Mouse (Mus musculus): ENCODE data around the gene Ppwd1. TPM values are rescaled to one million over a fixed set of nuclear protein-coding genes. Genes with fewer than 3 reads are reported as not detected.
"Not testable (repeated sequence)": the region's sequence is repeated elsewhere in the genome, so short reads cannot be mapped to it uniquely, and the experiment has no call there.

The Ppwd1 gene
- total RNA-seq (2021) = 10 to 100 TPM; 13.1 to 13.3 TPM
- long read RNA-seq, experiment 1, partial matches to known transcripts = 0 of 4 reads
- long read RNA-seq, experiment 1, other reads (novel, unspliced or antisense) = 2 of 4 reads
- long read RNA-seq, experiment 2, transcript Ppwd1-201 (11 exons, 2,342 nt) = major isoform, 14 of 20 reads
- long read RNA-seq, experiment 2, partial matches to known transcripts = 2 of 20 reads
- long read RNA-seq, experiment 2, other reads (novel, unspliced or antisense) = 4 of 20 reads

- DNase-seq (ENCODE audit: low spot score in 2 of 2) = peak; percentile 96
These were observed at the start of gene Ppwd1, which contains the start of gene Cenpk for GRCm38 (mm10) chr13:104228384-104229066. Ppwd1 (minus strand) TSS chr13:104228843. Cenpk (plus strand) TSS chr13:104228611.

DNA sequence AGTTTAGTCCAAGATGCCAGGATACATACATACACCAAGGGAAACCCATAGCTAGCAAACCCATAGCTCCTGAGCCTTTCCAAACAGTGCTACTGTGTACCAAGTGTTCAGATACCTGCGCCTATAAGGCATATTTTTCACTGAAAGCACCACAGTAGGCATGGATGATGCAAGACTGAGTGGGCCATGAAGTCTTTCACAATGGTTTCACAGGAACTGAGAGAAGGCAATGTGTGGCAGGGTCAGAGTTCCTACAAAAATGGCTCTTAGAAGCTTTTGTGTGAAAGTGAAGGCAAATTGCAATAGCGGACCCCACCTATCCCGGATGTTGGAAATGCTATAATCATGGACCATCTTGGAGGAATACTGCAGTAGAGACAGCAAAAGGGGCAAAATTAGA, 30.4 kb upstream of the Ppwd1 start:
- DNase-seq (ENCODE audit: low spot score in 2 of 2) = no peak

- DNase-seq (ENCODE audit: low spot score in 2 of 2) = no peak
These were observed 538 bp upstream of the Ppwd1 start for GRCm38 (mm10) chr13:104229181-104229580.

DNA sequence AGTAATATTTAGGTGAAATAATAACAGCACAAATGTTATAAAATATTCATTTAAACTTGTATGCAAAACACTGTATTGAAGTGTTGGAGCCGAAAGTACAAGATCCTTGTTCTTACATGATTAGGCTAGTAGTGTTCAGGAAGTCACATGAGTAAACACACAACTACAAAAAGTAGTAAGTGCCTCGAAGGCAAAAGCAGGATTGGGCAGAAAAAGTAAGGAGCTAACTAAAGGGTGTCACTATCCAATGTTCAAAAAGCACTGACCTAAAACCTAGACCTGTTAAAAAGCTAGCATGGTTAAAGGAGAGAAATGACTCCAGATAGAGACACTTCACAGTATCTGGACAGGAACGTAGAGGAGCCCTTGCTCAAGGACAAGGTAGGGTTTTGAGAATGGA, 1.2 kb downstream of the Ppwd1 start:
- DNase-seq (ENCODE audit: low spot score in 2 of 2) = no peak

DNA sequence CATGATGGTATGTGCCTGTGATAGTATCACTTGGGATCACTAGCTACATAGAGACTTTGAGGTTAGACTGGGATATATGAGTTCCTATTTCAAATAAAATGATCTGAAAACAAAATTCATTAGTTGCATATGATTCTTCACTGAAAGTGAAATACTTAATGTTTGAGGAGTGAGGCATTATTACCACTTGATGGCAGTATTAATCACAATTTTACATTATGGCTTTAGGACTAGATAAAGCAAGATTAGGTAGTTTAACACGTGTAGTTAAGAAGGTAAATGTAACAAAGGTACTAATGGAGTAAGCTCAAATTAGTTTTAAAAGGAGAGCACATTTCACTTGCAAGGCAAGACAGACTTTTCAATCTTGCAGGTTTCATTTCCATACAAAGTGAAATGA, 24.3 kb downstream of the Ppwd1 start:
- DNase-seq (ENCODE audit: low spot score in 2 of 2) = no peak

- DNase-seq (ENCODE audit: low spot score in 2 of 2) = not testable (repeated sequence)
These were observed 32.8 kb downstream of the Ppwd1 start for GRCm38 (mm10) chr13:104195891-104196290.

DNA sequence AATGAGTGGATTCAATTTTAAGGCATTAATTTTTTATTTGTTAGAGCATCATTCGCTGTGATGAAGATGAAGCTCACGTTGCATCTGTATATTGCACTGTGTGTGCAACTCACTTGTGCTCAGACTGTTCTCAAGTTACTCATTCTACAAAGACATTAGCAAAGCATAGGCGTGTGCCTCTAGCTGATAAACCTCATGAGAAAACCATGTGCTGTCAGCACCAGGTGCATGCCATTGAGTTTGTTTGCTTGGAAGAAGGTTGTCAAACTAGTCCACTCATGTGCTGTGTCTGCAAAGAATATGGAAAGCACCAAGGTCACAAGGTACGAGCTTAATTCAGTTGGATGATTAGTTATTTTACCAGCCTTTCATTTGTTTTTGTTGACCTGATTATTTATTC, 41.3 kb downstream of the Ppwd1 start:
- DNase-seq (ENCODE audit: low spot score in 2 of 2) = no peak

GRCm38 (mm10) chr13:104179176-104179888, 49.3 kb downstream of the Ppwd1 start:
- DNase-seq (ENCODE audit: low spot score in 2 of 2) = no peak

- DNase-seq (ENCODE audit: low spot score in 2 of 2) = peak; percentile 90 to 92
These were observed 50.0 kb downstream of the Ppwd1 start, which contains the start of gene Trim23 for GRCm38 (mm10) chr13:104178650-104179121. Trim23 (plus strand) TSS chr13:104178797.

- DNase-seq (ENCODE audit: low spot score in 2 of 2) = peak; percentile 73 to 76
These were observed 50.6 kb downstream of the Ppwd1 start, which contains the start of gene Trappc13 for GRCm38 (mm10) chr13:104177796-104178649. Trappc13 (minus strand) TSS chr13:104178469.

DNA sequence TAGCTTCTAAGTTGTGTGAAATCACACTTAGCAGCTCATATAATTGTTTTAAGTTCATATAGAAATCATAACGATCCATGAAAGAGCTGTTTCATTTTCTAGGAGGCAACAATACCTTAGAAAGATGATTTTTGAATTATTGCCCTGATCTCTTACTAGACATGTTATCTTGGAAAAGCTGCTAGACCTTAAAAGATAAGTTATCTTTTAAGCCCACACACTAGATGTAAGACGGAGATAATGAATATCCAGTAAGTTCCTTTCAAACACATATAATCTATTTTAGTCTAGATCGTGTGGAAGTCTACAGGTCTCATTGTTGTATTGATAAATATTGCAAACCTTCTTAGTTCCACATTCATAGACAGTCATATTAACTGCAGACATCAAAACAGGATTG, 51.8 kb downstream of the Ppwd1 start:
- no peak for DNase-seq (ENCODE audit: low spot score in 2 of 2)

- no peak for DNase-seq (ENCODE audit: low spot score in 2 of 2)
These were observed 56.1 kb downstream of the Ppwd1 start for GRCm38 (mm10) chr13:104172498-104172897.

DNA sequence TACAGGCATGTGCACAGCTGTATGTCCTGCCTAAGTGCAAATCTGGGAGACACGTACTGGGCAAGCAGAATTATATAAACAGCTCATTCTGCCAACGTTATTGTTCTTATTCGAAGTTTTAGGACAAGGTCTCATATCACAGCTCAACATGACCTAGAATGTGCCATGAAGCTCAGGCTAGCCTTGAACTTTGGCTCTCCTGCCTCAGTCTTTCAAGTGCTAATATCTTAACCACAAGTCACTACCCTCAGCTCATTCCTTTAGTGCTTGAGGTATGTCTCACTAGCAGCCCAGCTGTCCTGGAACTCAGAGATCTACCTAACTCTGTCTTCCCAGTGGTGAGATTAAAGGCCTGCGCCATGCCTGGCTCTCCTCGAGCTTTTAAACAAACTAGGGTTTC, 56.9 kb downstream of the Ppwd1 start:
- no peak for DNase-seq (ENCODE audit: low spot score in 2 of 2)

DNA sequence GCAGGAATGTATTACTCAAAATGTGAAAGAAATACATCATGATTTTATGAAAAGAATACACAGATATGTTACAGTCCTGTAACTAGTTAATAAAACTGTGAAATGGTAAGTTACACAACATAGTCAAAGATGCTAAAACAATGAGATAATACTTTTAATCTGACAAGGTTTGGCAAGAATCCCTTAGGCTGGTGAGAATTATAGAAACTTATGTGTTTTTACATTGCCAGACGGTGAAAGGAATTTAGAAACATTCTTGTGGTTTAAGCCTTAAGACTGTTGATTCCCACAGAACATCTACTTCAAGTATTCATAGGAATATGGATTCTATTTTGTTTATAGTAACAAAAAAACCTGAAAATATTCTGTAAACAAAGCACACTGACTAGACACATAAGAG, 73.0 kb downstream of the Ppwd1 start:
- DNase-seq (ENCODE audit: low spot score in 2 of 2) = no peak

Other genes starting within 250 kb of the Ppwd1 start
- gene Nln, start 119.2 kb downstream of the Ppwd1 start, total RNA-seq (2021) = 10 to 100 TPM; 15.2 to 16.5 TPM
- gene Sgtb, start 119.1 kb downstream of the Ppwd1 start, total RNA-seq (2021) = 10 to 100 TPM in 1 of 2 experiments, 1 to 10 TPM in 1; 7.0 to 18.3 TPM
- gene Trappc13, start 50.4 kb downstream of the Ppwd1 start, total RNA-seq (2021) = 10 to 100 TPM; 58.9 to 72.0 TPM
- 10 to 100 TPM; 15.2 to 16.3 TPM for gene Trim23, start 50.0 kb downstream of the Ppwd1 start, total RNA-seq (2021)
- gene Cenpk, start 232 bp downstream of the Ppwd1 start, total RNA-seq (2021) = 1 to 10 TPM; 1.6 to 1.8 TPM
- gene Adamts6, start 59.0 kb upstream of the Ppwd1 start, total RNA-seq (2021) = 1 to 10 TPM; 1.5 to 2.0 TPM